Mouse (Mus musculus) A20 (cell line): ENCODE results near the gene Plekhm1.

ENCODE experiments used
- DNase-seq: peaks from one replicate; pipeline ENCODE4 v3.0.0-alpha.2; 2011; ENCODE audit warnings: low read depth, low spot score

The Plekhm1 gene

GRCm38 (mm10) chr11:103394604-103395003 is 17.9 kb downstream of the Plekhm1 start:
- no peak for DNase-seq

- DNase-seq, result no peak
Measured at GRCm38 (mm10) chr11:103394025-103394424, 18.5 kb downstream of the Plekhm1 start.

GRCm38 (mm10) chr11:103387870-103388526 is 24.5 kb downstream of the Plekhm1 start:
- no peak for DNase-seq

- DNase-seq, result no peak
Measured at GRCm38 (mm10) chr11:103386827-103387226, 25.7 kb downstream of the Plekhm1 start.

GRCm38 (mm10) chr11:103381956-103382613 is 30.4 kb downstream of the Plekhm1 start:
- DNase-seq, result peak; percentile 35

- no peak for DNase-seq
Measured at GRCm38 (mm10) chr11:103381505-103381904, 31.0 kb downstream of the Plekhm1 start.

- no peak for DNase-seq
Measured at GRCm38 (mm10) chr11:103380460-103380859, 32.0 kb downstream of the Plekhm1 start.

- DNase-seq, result no peak
Measured at GRCm38 (mm10) chr11:103378341-103378740, 34.1 kb downstream of the Plekhm1 start.

- DNase-seq, result no peak
Measured at GRCm38 (mm10) chr11:103375772-103376171, 36.7 kb downstream of the Plekhm1 start.

- peak; percentile 25 for DNase-seq
Measured at GRCm38 (mm10) chr11:103375258-103375657, 37.2 kb downstream of the Plekhm1 start.

- peak; percentile 61 for DNase-seq
Measured at GRCm38 (mm10) chr11:103373922-103374321, 38.6 kb downstream of the Plekhm1 start.

- no peak for DNase-seq
Measured at GRCm38 (mm10) chr11:103372561-103372960, 39.9 kb downstream of the Plekhm1 start.

GRCm38 (mm10) chr11:103372068-103372467 is 40.4 kb downstream of the Plekhm1 start:
- no peak for DNase-seq

GRCm38 (mm10) chr11:103371222-103371539 is 41.3 kb downstream of the Plekhm1 start:
- no peak for DNase-seq

- no peak for DNase-seq
Measured at GRCm38 (mm10) chr11:103370397-103371221, 41.9 kb downstream of the Plekhm1 start.

- no peak for DNase-seq
Measured at GRCm38 (mm10) chr11:103365530-103365929, 47.0 kb downstream of the Plekhm1 start.

GRCm38 (mm10) chr11:103365022-103365421 is 47.5 kb downstream of the Plekhm1 start:
- no peak for DNase-seq

GRCm38 (mm10) chr11:103364335-103364734 is 48.2 kb downstream of the Plekhm1 start:
- DNase-seq, result no peak

- DNase-seq, result peak; percentile 84
Measured at GRCm38 (mm10) chr11:103363214-103364148, 49.0 kb downstream of the Plekhm1 start, which contains the start of gene Arhgap27. Arhgap27 (minus strand) TSS chr11:103363692.

GRCm38 (mm10) chr11:103362521-103363181 is 49.8 kb downstream of the Plekhm1 start:
- DNase-seq, result peak; percentile 87

GRCm38 (mm10) chr11:103362054-103362432 is 50.4 kb downstream of the Plekhm1 start:
- DNase-seq, result peak; percentile 85
